Mouse (Mus musculus) urinary bladder, postnatal 14 days (tissue): ENCODE measurements around the gene Rassf1.

Experiments
- DNase-seq: peaks from one replicate; pipeline ENCODE4 v3.0.0; 2021; ENCODE audit warnings: low spot score

Gene Rassf1

DNA sequence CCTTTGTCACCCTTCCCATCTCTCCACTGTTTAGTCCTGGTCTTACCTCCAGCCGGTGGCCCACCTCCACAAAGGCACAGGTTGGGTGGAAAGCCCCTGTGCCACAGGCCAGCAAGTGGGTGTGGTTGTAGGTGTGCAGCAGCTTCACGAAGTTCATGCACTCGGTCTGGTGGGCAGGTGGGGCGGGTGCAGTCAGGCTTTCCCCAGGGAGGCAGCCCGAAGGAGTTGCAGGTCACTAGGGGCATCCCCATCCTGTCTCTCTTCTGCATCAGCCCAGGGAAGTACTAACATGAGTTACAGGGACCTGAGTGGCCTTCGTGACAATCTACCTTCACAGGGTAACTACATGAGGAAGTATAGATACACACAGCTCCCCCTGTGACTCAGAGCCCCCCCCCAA is 51.9 kb downstream of the Rassf1 start:
- no peak for DNase-seq

DNA sequence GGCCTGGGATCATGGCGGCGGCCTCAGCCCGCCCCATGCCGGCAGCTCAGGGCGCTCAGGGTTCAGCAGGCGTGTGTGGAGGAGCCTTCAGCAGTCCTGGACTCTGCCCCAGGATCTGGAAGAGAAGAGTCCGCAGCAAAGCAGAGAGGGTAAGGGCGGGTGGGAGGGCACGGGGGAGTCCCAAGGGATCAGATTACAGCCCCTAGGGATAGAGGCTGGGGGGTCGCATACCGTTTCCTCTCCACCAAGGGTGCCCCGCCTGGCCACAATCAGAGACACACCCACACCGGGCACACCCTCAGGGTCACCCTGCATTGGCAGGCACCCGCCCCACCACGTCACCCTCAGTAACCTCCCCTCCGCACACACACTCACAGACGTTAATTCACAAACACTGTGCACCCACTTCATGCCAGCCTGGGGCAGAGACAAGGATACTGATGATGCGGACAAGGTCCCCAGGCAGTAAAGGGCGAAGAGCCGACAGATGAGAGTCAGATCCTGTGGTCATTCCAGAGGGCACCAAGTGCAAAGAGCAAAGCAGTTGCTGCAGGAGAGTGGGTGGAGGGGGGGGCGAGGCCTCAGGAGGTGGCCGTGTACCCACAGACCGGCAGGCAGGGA is 53.8 kb downstream of the Rassf1 start:
- peak; percentile 59 for DNase-seq

DNA sequence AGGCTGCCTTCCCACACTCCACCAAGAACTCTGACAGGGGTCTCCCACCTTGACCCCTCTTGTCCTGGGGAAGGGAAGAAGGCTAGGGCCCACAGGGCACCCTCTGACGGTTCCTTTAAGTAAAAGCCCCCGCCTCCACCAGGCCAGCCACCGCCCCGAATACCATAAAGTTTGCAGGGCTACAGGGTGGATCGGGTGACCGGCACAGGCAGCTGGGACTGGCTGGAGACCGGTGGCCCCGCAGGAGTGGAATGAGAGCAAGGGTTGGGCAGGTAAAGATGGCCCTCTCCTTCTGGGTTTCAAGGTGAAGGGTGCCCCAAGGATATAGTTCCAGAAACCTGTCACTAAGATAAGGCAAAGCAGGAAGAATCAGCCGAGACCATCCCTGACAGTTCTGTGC is 55.2 kb downstream of the Rassf1 start:
- peak; percentile 61 for DNase-seq

DNA sequence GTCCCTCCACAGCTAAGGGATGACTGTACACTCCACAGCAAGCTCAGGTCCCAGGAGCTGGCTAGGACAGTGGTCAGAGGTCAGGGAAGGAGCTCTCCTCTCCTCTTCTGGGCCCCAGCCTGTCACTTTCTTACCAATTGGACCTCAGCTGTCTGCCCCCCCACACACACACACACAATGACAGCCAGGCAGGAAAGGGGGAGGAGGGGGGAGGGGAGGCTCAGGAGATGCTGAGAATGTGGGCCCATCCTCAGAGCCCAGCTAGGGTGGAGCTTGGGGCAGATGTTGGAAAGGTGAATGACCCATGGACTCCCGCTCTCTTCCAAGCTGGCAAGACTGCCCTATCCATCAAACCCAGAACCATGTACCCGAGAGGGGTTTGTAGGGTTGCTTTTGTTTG is 55.7 kb downstream of the Rassf1 start:
- DNase-seq: no peak

DNA sequence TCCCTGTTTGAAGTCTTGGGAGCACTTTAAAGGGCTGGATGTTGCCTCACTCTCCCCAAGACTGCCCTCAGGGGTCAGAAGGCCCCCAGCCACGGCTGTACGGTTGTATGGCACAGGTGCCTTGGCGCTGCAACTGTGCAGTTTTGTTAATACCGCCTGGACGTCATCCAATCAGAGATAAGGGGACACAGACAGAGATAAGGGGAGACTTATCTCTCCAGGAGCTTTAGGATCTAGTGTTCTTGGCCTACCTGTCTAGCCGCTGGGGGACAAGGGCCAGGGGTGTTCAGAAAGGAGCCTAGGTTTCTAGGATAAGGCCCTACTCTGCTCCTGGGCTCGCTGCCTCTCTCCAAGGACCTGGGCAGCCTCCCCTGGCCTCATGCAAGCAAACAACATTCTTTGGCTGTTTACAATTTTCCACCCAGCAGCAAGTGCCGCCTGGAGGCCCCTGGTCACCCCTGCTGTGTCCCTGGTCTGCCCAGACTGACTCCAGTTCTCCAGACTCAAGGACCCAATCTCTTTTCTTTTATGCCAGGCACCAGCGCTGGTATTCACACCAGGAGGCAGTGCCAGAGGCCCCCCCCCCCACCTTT is 56.4 kb downstream of the Rassf1 start:
- DNase-seq: no peak

DNA sequence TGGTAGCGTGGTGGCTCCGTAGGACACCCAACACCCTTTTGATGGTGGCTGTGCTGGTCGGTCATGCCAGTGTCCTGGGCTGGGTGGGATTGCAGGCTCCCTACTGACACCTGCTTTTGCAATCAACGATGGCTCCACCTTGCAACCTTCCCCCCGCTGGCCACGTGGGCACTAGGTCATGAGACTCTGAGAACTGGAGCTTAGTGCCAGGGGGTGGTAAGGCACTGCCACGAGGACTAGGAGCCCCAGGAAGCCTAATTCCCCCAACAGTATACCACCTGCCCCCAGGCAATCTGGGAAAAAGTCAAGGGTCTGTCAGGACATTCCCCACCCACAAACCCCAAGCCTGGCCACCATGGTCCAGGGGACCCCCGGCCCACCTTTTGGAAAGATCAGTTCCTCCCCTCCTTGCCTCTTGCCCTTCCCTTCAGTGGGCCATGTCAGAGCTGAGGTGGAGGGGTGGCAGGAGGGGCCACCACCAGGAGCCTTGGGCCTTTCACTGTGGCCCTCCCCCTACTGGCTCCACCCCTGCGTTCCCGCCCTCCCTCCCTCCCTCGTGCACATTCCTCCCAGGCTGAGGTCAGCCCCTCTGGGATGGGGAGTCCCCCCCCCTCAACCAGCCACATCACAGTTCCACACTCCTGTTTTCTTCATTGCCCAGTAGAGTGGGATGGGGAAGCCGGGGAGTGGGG is 57.5 kb downstream of the Rassf1 start, which contains the start of gene Sema3b:
Gene Sema3b, minus strand, starts transcription at position 489 of the 692 bp plus-strand sequence.
- peak; percentile 39 for DNase-seq

DNA sequence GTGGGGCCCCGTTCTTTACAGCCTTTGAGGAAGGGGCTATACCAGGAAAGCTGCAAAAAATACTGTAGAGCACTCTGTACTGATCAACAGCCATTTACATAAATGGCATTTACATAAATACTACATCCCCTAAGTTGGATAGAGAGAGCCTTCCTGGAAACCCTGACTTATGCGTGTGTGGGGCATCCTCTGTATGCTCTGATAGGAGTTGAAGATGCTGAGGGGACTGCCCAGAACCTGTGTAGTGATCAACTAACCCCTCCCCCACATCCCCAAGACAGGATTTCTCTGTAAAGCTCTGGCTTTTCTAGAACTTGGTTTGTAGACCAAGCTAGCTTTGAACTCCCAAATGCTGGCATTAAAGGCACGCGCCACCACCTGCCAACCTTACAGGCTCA is 58.1 kb downstream of the Rassf1 start:
- DNase-seq: no peak

DNA sequence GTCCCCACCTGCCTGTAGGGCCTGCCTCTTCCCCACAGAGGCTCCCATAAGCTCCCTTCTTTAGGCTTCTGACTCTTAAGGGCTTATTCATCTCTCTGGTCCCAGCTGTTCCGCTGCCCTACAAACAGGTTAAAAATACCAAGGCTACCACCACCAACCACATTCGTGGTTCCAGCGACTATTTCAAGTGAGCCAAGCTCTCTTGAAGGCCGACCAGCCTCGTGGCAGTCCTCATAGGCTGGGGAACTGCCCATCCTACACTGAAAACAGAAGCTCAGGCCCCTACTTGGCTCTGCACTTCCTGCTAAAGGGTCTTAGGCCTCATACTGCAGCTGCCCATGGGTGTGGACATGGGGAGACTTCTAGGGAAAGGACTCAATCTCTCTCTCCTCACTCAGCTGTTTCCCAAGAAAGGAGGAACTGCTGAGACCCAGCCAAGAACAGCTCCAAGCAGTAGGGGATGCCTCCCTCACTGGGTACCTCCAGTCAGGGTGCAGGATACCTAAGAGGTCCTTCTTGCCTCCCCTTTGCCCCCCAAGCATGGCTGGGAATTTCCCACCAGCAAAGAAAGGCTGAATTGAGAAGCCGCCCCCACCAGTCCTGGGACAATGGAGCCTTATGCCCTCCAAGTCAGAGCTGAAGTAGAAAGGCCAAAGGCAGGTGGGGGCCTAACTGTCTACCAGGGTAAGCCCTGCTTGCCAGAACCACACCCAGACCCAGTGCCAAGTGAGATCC is 60.3 kb downstream of the Rassf1 start:
- DNase-seq: no peak
